Mouse (Mus musculus) ES-E14 (cell line): Measurements from ENCODE around the gene Rnf186.

Experiments used
- HCFC1 ChIP-seq: IDR thresholded peaks from 2 replicates; pipeline ENCODE4 v1.6.1; 2012; ENCODE audit warnings: low read length, inconsistent platforms, borderline replicate concordance; ENCODE audit not compliant: insufficient read depth
- MAFK ChIP-seq: IDR thresholded peaks from 2 replicates; pipeline ENCODE4 v1.6.1; 2014; ENCODE audit warnings: mild to moderate bottlenecking, low read depth, low read length, inconsistent platforms; ENCODE audit not compliant: insufficient read depth
- ZC3H11A ChIP-seq: IDR thresholded peaks from 2 replicates; pipeline ENCODE4 v1.6.1; 2012; ENCODE audit warnings: low read depth, mild to moderate bottlenecking, inconsistent platforms, low read length, borderline replicate concordance
- ZNF384 ChIP-seq: IDR thresholded peaks from 2 replicates; pipeline ENCODE4 v1.6.1; 2012; ENCODE audit warnings: low read depth, low read length, inconsistent platforms

DNA sequence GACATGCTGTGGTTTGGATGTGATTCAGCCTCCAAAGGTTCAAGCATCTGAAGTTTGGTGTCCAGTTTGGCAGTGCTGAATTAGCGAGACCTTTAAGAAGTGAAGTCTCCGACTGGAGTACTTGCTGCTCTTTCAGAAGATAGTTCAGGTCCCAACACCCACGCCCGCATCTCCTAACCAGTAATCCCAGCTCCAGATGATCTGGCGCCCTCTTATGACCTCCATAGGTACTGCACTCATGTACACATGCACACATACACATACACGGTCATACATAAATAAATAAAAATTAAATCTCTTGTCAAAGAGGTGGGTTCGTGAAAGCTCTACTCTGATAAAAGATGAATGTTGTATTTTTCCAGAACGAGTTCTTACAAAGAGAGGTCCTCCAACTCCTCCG lies 49.6 kb upstream of the Rnf186 start:
- no peak for TF ChIP-seq MAFK
- TF ChIP-seq HCFC1 = no peak
- TF ChIP-seq ZC3H11A = no peak
- TF ChIP-seq ZNF384 = no peak
